ENCODE assay signal across 10 mouse cellular contexts in genomic region chr2:11266294-11266693, GRCm38 (mm10).
DNase-seq lines count a peak whose midpoint lies in the region; ATAC-seq and TF ChIP-seq lines count a peak whose summit lies in the region.
"Had no signal": no experiment of that assay in that cellular context is flagged by ENCODE, and none has a peak within 500 bp of the region (broad histone marks: within the 10 kb centered on the region; RNA-seq: fewer than 3 reads in every experiment).

No protein-coding gene starts in this region.

- ATAC-seq in G1E (ENCODE audit: extremely low read depth, insufficient number of reproducible peaks, low FRiP score, poor library complexity, severe bottlenecking), result no peak
- ATAC-seq in kidney, postnatal 0 days (replicated peaks; ENCODE audit: low FRiP score, low read depth), result no peak
- ATAC-seq in midbrain, embryonic 11.5 days (ENCODE audit: low FRiP score), result no peak

- TF ChIP-seq CTCF in layer of hippocampus, adult 2 months (conservative IDR thresholded peaks at IDR 0.05), result peak; percentile 54
- peak; percentile 39 for TF ChIP-seq CTCF in G1E (IDR thresholded peaks at IDR 0.05; ENCODE audit: low read depth, low read length)
- TF ChIP-seq CTCF in kidney, postnatal 0 days (IDR thresholded peaks at IDR 0.05; ENCODE audit: low read depth), result peak; percentile 42; the same call in 1 of the 2 replicates

- H3K36me3 ChIP-seq in G1E (replicated peaks), result no peaks in the 10 kb centered on the region
- H3K36me3 ChIP-seq in kidney, postnatal 0 days (ENCODE audit: insufficient read depth, low read length), result no peaks in the 10 kb centered on the region
- H3K36me3 ChIP-seq in splenic B cell, adult 2 months (ENCODE audit: control insufficient read depth, insufficient read depth, low read length, poor library complexity, severe bottlenecking), result no peaks in the 10 kb centered on the region
- H3K36me3 ChIP-seq in midbrain, embryonic 11.5 days (ENCODE audit: control insufficient read depth, insufficient read depth, low read length), result no peaks in the 10 kb centered on the region

- H3K4me3 ChIP-seq in layer of hippocampus, adult 2 months, result no peak overlapping the region
- H3K4me3 ChIP-seq in G1E (ENCODE audit: low read depth, low read length), result no peak overlapping the region
- H3K4me3 ChIP-seq in kidney, postnatal 0 days (replicated peaks; ENCODE audit: low read depth, low read length), result no peak overlapping the region
- H3K4me3 ChIP-seq in midbrain, embryonic 11.5 days (ENCODE audit: low read depth, low read length), result no peak overlapping the region
- H3K4me3 ChIP-seq: myocyte had no signal

- 65% methylated on average over 5 of the region's 5 CpGs for WGBS in kidney, postnatal 0 days
- 66% methylated on average over 5 of the region's 5 CpGs for WGBS in midbrain, embryonic 11.5 days

- H3K9ac ChIP-seq in kidney, postnatal 0 days (ENCODE audit: low read depth, low read length), result no peak overlapping the region
- H3K9ac ChIP-seq in midbrain, embryonic 11.5 days (ENCODE audit: low read length), result no peak overlapping the region

- no peaks in the 10 kb centered on the region for H3K9me3 ChIP-seq in G1E (replicated peaks)
- H3K9me3 ChIP-seq in kidney, postnatal 0 days (replicated peaks; ENCODE audit: low read length), result no peaks in the 10 kb centered on the region
- no peaks in the 10 kb centered on the region for H3K9me3 ChIP-seq in midbrain, embryonic 11.5 days (ENCODE audit: control insufficient read depth, low read length)

- no peak overlapping the region for H3K4me2 ChIP-seq in kidney, postnatal 0 days (ENCODE audit: low read length)
- no peak overlapping the region for H3K4me2 ChIP-seq in midbrain, embryonic 11.5 days

- H3K27me3 ChIP-seq in G1E (ENCODE audit: insufficient read depth, low read length), result no peaks in the 10 kb centered on the region
- no peaks in the 10 kb centered on the region for H3K27me3 ChIP-seq in kidney, postnatal 0 days (ENCODE audit: insufficient read depth, low read length)
- H3K27me3 ChIP-seq in splenic B cell, adult 2 months (ENCODE audit: control insufficient read depth, insufficient read depth, low read length, poor library complexity, severe bottlenecking), result no peaks in the 10 kb centered on the region
- H3K27me3 ChIP-seq in midbrain, embryonic 11.5 days (ENCODE audit: control insufficient read depth, insufficient read depth, low read length), result no peaks in the 10 kb centered on the region

- no peak overlapping the region for H3K27ac ChIP-seq in layer of hippocampus, adult 2 months
- no peak overlapping the region for H3K27ac ChIP-seq in kidney, postnatal 0 days
- no peak overlapping the region for H3K27ac ChIP-seq in midbrain, embryonic 11.5 days (ENCODE audit: low read depth, low read length)

- H3K4me1 ChIP-seq in G1E (ENCODE audit: insufficient read depth, low read depth, low read length), result no peaks in the 10 kb centered on the region
- no peaks in the 10 kb centered on the region for H3K4me1 ChIP-seq in kidney, postnatal 0 days (replicated peaks; ENCODE audit: insufficient read depth, low read length)
- H3K4me1 ChIP-seq in midbrain, embryonic 11.5 days (ENCODE audit: control insufficient read depth, insufficient read depth, low read length), result no peaks in the 10 kb centered on the region

- no peak for DNase-seq in layer of hippocampus, adult 2 months (ENCODE audit: low spot score in 2 of 2)
- no peak for DNase-seq in layer of hippocampus, adult 18-20 months (ENCODE audit: low spot score in 2 of 2)
- DNase-seq in G1E (ENCODE audit: low spot score), result no peak
- DNase-seq in kidney, postnatal 0 days (ENCODE audit: low spot score), result no peak
- DNase-seq in splenic B cell, adult 2 months (ENCODE audit: low read depth, low spot score), result peak; percentile 22
- no peak for DNase-seq in urinary bladder, adult 2 months (ENCODE audit: low spot score)
- no peak for DNase-seq in left cerebral cortex, adult 8-10 months (ENCODE audit: low spot score in 2 of 2)
- DNase-seq in midbrain, embryonic 11.5 days (ENCODE audit: low spot score, missing footprints), result no peak
- DNase-seq: cerebellum, adult 11-12 months had no signal
